Mouse (Mus musculus) CD8-positive naive resting alpha-beta T cell, adult 2 months (primary cell): Measurements from ENCODE around the gene Cabp2.
"Not testable (repeated sequence)": the region's sequence is repeated elsewhere in the genome, so short reads cannot be mapped to it uniquely, and the experiment has no call there.

ENCODE experiments used
- DNase-seq, 2 experiments: peaks; one replicate each; pipeline ENCODE4 v3.0.0; 2022; ENCODE audit warnings: low read depth in 2 of 2, low spot score in 2 of 2

Cabp2 gene

DNA sequence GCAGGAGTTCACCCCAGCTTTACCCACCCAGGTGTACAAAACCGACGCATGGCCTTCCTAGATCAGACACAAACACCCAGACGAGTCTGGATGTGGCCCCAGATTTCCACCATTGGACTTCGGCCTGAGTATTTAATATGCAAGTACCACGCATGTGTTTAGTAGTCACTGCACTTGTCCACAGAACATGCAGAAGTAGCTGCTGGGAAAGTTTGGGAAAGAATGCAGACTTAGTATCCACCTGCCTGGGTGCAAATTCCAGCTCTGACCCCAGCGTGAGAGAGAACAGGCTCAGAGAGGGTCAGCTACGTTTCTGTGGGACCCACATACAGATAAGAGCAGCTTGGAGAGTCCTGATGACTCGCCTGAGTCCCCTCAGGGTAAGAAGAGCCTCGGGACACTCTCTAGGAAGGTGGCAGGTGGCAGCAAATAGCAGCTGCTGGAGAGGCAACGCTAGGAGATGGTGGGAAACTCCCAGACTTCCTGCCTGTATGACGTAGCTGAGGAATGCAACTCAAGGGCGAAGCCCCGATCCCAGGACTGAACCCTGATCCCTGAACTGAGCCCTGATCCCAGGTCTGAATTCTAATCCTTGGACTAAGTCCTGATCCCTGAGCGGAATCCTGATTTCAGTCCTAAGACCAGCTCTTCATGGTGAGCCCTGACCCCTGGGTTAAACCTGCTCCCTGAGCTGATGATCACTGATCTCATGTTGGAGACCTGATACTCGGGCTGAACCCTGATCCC lies 25.3 kb upstream of the Cabp2 start:
- DNase-seq = no peak

DNA sequence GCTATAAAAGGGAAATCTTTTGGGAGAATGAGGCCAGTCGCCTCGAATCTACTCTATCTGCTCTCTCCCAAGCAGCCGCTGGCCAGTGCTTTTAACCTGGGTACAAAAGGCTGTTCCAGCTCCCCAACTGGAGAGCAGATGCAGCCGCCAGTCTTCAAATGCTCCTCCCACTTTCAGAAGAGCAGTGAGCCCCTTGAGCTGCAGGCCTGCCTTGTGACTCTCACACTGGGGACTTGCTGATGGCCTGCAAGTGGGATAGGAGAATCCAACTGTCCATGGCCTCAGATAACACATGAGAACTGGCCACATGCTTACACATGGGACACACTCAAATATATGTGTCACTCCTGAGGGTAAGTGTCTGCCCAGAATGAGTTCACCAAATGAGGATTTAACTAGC lies 24.7 kb upstream of the Cabp2 start:
- DNase-seq = no peak

DNA sequence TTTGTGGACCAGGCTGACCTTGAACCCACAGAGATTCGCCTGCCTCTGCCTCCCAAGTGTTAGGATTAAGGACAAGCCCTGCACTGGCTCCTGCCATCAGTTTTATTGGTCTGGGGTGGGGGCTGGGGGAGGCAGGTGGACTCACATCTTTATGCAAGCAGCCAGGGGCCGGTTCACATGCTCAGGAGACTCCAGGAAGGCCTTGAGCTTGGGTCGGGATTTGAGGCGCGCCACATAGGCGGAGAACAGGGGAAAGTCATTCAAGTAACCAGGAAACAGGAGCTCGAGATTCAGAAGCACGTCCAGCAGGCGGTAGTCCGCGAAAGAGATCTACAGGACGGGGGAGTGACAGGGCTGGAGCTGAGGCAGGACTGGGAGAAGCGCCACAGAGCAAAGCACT lies 24.0 kb upstream of the Cabp2 start:
- DNase-seq = no peak

DNA sequence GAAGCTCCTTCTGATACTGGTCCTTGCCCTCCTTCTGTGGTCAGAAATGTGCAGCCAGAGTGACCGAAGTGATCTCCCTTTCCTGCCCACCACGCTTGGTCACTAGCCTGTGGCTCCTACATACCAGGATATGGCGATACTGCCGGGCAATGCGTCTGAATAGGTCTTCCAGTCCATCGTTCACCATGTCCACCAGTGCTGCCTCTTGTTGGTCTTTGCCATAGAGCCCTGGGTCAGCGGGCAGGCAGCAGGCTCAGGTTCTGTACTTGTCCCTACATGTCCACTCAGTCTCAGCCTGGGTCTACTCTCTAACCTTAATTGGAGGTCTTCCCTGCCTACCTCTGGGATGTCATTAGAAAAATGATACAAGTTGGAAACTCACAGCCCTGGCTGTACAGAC lies 23.4 kb upstream of the Cabp2 start:
- no peak for DNase-seq

DNA sequence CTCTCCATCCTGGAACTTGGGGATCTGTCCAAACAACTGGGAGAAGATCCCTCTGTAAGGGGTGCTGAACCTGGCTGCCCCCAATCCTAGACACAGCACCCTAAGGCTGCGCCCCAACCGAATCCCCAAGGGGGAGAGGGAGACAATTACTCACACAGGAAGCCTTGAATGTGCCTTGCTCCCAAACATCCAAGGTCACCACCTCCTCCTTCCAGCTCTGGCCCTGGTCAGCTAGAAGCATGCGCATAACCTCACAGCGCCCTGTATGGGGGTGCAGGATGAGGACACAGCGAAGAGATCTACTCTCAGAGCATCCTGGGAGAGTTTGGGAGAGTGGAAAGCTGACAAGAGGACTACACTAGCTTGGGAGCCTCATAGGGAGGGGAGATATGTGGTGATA lies 22.8 kb upstream of the Cabp2 start:
- DNase-seq = no peak

DNA sequence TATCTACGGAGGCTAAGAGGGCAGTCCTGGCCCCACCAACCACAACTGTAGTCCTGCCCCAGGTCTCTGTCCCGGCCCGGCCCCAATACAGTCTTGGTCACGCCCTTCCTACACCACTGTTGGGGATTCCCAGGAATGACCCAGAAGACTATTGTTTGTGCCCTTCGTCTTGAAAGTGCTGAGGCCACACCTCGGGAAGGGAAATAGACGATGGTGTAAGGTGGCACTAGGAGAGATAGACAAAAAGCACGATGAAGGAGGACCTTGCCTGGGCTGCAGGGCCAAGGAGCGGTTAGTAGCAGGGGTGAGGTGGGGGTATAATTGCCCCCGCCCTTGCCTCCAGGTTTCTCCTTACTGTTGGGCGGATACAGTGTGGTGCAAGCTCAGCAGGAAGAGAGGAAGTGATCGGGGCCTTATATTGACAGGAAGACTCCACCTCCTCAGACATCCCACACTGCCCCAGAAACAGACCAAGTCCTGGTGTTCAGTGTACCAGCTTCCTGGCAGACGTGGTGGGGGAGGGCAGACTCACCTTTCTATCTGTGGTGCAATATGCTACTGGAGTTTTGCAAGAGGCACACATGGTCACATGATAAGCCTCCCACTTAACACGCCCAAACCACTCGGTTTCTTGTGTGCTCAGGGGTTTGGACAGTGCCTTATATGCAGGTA lies 22.2 kb upstream of the Cabp2 start, which contains the start of gene Gstp3:
Gene Gstp3, minus strand, starts transcription at position 501 of the 672 bp plus-strand sequence.
- DNase-seq = peak; percentile 43 to 53

DNA sequence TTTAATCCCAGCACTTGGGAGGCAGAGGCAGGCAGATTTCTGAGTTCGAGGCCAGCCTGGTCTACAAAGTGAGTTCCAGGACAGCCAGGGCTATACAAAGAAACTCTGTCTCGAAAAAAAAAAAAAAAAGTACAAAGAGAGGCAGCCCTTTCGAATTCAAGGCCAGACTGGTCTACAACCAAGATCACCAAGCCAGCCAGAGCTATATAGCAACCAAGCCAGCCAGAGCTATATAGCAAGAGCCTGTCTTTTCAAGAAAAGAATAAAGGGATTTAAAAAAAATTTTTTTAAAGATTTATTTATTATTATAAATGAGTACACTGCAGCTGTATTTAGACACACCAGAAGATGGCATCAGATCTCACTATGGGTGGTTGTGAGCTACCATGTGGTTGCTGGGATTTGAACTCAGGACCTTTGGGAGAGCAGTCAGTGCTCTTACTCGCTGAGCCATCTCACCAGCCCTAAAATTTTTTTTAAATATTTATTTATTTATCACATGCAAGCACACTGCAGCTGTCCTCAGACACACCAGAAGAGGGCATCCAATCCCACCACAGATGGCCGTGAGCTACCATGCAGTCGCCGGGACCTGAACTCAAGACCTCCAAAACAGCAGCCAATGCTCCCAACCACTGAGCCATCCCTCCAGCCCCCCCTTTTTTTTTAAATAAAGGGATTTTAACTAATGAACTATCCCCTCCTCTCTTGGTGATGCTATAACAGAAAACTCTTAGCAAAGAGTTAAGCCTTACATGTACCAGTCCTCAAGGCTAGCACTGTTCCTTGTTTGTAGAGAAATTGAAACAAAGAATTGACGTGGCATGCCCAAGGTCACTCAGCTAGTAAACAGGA lies 21.1 kb upstream of the Cabp2 start:
- not testable (repeated sequence) for DNase-seq

DNA sequence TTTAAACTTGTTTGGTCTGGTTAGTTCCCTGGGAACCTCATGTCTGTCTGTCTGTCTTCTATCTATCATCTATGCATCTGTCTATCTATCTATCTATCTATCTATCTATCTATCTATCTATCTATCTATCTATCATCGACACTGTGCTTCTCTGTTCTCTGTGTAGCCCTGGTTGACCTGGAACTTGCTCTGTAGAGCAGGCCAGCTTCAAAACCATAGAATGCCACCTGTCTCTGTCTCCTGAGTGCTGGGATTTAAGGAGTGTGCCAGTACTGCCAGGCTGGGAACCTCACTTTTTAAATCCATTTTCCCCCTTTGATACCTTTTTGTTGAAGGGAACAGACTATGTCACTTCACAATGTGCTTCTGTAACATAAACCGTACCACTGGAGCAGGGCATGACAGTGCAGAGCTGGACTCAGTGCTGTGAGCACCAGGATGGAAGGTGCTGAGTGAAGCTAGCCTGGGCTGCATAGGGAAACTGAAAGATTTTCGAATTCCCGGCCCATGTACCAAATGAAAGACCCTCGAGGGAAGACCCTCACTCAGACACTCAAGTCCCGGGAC lies 20.4 kb upstream of the Cabp2 start:
- no peak for DNase-seq

DNA sequence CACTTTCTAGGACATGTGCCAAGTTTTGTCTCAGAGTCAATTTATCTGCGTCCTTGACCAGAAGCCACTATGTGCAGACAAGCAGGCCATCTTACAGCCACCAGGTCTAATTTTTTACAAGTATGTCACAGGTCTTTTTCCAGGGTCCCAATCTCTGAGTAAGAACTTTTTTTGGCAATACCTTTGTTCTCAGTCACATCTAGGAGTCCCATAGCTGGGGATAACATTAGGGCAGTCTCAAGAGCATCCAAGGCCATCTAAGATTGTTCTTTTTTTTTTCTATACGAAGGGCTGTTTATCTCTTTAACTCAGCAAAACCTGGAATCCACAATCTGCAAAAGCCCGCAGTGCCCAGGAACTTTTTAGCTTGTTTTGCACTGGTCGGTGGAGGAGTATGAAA lies 18.0 kb upstream of the Cabp2 start:
- DNase-seq = not testable (repeated sequence)

DNA sequence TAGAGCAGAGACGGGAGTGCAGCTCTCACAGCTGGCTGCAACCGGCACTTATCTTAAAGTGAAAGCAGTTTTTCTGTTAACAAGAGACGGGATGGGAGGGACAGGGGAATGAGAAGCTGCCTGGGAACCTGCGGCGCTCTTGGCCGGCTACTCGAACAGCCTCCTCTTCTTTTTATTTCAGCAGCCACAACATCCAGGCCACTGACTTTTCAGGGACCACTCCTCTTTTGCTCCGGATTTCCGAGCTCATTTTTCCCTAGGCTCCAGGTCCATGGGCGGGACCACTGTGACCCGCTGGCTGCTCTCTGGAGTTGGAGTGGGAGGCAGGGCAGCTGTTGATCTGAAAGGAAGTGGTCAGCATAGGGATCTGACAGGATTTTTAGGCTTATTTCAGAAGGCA lies 16.9 kb upstream of the Cabp2 start:
- DNase-seq = not testable (repeated sequence)

DNA sequence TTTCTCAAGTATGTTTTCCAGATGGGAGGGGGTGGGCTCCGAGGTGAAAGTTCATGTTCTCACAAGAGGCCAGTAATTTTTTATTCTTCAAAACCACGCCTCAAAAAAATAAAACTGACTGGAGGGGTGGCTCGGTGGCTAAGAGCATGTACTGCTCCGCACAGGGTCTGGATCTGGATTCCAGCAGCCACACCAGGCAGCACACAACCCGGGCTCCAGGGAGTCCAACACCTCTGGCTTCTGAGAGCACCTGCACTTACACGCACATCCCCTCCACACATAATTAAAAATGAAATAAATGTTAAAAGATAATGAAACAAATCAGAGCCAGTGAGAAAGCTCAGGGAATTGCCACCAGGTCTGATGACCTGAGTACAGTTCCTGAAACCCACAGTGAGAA lies 15.1 kb upstream of the Cabp2 start:
- DNase-seq = no peak

DNA sequence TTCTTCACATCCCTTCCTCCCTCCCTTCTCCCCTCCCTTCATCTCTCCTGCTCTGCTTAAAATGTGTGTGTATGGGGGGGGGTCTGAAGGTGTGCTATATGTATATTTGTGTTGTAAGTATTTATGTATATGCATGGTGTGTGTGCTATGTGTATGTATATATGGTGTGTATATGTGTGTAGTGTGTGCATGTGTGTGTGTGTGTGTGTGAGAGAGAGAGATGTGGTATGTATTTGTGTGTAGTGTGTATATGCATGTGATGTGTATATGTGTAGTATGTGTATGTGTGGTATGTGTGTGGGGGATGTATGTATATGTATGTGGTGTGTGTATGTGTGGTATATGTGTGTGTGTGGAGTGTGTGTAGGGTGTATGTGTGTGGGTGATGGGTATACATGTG lies 14.5 kb upstream of the Cabp2 start:
- DNase-seq = no peak

DNA sequence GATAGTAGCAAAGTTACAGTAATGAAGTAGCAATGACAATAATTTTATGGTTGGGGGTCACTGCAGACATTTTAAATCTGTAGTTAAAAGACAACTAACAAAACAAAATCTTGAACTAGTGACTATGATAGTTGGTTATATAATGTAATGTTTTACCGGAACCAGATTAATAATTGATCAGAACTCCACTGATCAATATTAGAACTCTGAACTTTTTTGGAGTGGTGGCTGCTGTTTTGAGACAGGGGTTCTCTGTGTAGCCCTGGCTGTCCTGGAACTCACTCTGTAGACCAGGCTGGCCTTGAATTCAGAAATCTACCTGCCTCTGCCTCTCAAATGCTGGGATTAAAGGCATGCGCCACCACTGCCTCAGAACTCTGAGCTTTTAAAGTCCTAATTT lies 13.1 kb upstream of the Cabp2 start:
- DNase-seq = not testable (repeated sequence)

DNA sequence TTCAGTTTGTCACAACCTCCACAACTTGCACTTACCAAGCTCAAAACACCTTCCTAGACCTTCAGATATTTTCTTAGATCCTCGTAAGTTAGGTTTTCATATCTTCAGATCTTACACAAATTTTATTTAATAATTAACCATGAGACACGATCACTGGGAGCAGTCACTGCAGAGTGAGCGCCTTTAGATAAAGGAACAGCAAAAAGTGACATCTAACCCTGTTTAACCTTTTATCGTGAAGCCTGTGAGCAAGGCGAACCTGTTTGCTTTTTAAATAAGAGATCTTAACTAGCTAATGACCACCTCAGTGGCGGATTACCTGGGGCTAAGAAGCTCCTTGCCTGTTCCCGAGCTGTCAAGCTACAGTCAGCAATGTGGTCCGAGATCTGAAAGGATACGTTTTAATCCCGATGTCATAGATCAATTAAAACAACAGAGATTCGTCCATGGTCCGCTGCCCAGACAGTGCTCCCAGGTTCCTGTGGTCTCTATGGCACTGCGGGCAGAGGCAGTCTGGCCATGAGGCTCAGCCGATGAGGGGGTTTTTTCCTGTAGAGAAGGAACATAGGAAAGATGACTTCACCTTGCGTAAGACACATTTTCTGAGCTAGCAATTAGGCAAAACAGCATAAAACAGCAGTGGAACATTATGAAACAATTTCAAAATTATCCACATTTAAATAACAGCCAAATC lies 12.5 kb upstream of the Cabp2 start:
- DNase-seq = no peak

DNA sequence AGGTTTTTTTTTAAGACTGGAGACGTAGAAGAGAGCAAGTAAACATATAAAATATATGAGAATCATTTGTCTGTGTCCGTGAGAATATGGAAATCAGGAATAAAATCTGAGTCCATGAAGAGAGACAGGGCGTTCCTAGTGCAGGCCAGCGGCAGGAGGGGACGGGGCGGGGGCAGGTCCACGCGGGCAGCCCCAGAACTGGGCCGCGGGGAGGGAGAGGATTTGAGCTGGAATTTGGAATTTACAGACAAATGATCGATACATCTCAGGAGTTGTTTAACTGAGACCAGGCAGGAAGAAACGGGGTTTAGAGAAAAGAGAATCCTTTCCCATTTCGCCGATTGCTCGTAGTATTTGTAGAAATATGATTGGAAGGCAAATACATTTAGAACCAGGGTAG lies 11.1 kb upstream of the Cabp2 start:
- no peak for DNase-seq

DNA sequence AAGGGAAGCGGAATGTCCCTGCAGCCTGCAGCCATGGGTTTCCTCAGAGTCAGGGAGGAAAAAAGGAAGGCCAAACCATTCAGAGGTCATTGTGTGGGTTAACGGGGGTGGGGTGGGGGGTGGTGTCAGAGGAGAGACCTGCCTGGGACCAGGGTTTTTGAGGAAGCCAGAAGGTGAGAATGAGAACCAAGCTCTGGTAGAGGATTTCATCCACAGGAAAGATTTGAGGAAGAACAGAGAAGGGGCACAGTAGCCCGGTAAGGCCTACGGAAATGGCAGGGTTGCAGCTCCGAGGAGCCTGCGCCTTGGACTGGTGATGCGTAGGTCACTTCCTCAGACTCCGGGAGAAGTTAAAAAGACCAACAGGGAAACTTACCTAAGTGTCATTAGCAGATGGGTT lies 10.6 kb upstream of the Cabp2 start:
- DNase-seq = no peak

DNA sequence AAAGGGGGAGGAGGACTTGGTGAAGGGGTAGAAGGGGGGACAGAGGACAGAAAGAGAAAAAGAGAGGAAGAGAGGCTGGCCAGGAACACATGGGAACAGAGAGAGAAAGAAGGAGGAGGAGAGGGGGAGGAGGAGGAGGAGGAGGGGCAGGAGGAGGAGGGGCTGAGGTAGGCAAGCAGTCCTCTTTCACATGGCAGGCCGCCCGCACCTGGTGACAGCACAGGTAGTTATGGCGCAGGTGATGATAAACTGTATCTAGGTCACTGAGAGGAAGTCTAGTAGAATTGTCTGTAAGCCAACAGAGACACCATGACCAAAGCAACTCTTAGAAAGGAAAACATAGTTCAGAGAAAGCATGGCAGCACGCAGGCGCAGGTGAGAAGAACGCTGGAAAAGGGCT lies 10.0 kb upstream of the Cabp2 start:
- no peak for DNase-seq

DNA sequence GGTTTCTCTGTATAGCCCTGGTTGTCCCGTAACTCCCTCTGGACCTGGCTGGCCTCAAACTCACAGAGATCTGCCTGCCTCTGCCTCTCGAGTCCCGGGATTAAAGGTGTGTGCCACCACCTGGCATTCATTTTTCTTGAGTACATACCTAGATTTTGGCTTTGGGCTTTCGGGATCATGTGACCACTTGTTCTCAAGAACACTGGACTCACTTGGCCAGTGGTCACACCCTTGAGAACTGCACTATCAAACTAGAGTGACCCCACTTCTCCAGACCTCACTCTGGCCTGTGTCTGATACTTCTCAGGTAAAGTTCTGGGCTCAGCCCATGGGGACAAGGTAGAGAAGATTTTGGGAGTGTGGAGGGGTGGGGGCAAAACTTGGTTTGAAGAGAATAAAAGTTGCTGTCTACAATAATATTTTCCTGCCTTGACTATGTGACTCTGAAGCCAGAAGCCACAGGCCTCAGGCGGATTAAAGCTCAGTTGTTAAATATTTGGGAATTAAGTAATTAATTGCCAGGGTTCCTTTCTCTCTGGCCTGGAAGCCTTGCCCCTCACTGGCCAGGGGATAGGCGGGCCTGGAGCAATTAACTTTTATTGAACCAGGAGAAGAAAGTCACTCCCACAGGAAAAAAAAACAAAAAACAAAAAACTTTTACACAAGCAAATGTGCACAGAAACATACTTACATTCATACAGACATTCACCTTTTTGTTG lies 8.5 kb upstream of the Cabp2 start:
- no peak for DNase-seq

DNA sequence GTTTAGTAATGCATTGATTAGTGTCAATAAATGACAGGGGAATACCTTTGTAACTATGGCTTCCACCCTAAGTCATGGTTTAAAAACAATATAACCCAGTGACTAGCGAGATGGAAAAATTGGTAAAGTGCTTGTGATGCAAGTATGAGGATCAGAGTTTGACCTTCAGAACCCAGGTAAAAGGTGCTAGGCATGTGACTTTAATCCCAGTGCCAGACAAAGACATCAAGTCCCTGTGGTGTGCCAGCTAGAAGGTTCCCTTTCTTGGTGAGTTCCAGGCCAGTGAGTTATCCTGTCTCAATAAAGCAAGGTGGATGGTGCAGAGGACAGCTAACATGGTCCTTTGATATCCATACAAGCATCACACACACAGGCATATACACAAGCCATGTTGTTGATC lies 5.8 kb upstream of the Cabp2 start:
- DNase-seq = no peak

DNA sequence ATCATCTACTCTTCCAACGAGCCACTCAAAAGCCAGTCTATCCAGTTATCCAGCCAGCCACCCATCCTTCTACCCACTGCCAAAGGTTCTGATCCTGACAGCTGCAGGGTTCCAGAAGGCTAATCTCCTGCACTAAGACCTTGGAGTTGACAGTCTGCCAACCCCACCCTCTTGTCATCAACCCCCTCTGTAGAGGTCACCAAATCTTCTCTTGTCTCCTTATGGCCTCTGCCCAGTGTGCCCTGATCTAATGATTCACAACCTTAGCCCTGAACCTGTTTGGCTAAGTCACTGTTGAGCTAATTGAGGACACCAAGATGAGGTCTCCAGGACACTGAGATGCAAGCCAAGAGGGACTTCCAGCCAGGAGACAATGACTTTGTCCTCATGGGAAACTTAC lies 1.8 kb upstream of the Cabp2 start:
- DNase-seq = no peak
